Mouse (Mus musculus): Measurements from ENCODE around the gene Slc39a1. TPM values are rescaled to one million over a fixed set of nuclear protein-coding genes. Genes with fewer than 3 reads are reported as not detected.
"Not testable (repeated sequence)": the region's sequence is repeated elsewhere in the genome, so short reads cannot be mapped to it uniquely, and the experiment has no call there.

The Slc39a1 gene
- polyA plus RNA-seq, 1 experiment from 2014 or later = 114 TPM

- Histone ChIP-seq H3K4me1 (replicated peaks) (peaks cover 23% of the 10 kb centered on the region), H3K27me3 (replicated peaks) (no peaks in the 10 kb centered on the region), H3K4me3 (replicated peaks) (no peak overlapping the region), H3K4me2 (replicated peaks) (no peak overlapping the region), H3K9me3 (no peaks in the 10 kb centered on the region), H3K27ac (no peak overlapping the region), H3K9ac (no peak overlapping the region), H3K36me3 (no peaks in the 10 kb centered on the region)
- 50% methylated on average over 2 of the region's 2 CpGs for WGBS
- no peak for ATAC-seq
Measured at GRCm38 (mm10) chr3:90245406-90245805, 2.6 kb upstream of the Slc39a1 start.

DNA sequence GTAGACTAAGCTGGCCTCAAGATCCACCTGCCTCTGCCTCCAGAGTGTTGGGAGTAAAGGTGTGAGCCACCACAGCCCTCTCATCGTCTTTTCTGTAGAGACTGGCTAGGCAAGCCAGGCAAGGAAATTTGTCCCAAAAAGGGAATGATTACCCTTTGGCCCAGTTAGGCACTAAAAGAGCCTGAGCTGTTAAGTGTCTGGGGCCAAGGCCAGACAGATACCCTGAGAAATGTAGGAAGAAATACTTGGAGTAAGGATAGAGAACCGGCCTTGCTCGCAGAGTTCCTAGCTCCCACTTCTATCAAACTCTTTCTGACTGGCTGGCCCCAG is 377 bp upstream of the Slc39a1 start:
- H3K4me3 ChIP-seq (replicated peaks) = peak overlapping the region; percentile 76
- H3K9me3 ChIP-seq = no peaks in the 10 kb centered on the region
- H3K4me2 ChIP-seq (replicated peaks) = peak overlapping the region; percentile 87
- peaks cover 22% of the 10 kb centered on the region for H3K4me1 ChIP-seq (replicated peaks)
- no peaks in the 10 kb centered on the region for H3K27me3 ChIP-seq (replicated peaks)
- H3K36me3 ChIP-seq = peaks cover 7% of the 10 kb centered on the region; the same call in 1 of the 2 replicates
- ATAC-seq = no peak; the same call in none of the 2 replicates
- peak overlapping the region; percentile 94 for H3K27ac ChIP-seq
- peak overlapping the region; percentile 46 for H3K9ac ChIP-seq
- under 1% methylated on average over 3 of the region's 3 CpGs for WGBS

- Histone ChIP-seq H3K4me1 (replicated peaks) (peaks cover 12% of the 10 kb centered on the region; the same call in 1 of the 2 replicates), H3K36me3 (peaks cover 7% of the 10 kb centered on the region; the same call in 1 of the 2 replicates), H3K9ac (peak overlapping the region; percentile 78), H3K4me2 (replicated peaks) (peak overlapping the region; percentile 87), H3K27me3 (replicated peaks) (no peaks in the 10 kb centered on the region), H3K4me3 (replicated peaks) (peak overlapping the region; percentile 76), H3K27ac (peak overlapping the region; percentile 89), H3K9me3 (no peaks in the 10 kb centered on the region)
- 0% methylated on average over 10 of the region's 10 CpGs for WGBS
- ATAC-seq = peak; percentile 5; the same call in 1 of the 2 replicates
Measured at GRCm38 (mm10) chr3:90248746-90249100, 751 bp downstream of the Slc39a1 start.

- Histone ChIP-seq H3K36me3 (peaks cover 7% of the 10 kb centered on the region; the same call in 1 of the 2 replicates), H3K4me2 (replicated peaks) (no peak overlapping the region), H3K9ac (no peak overlapping the region), H3K27ac (no peak overlapping the region), H3K4me3 (replicated peaks) (no peak overlapping the region), H3K27me3 (replicated peaks) (no peaks in the 10 kb centered on the region), H3K4me1 (replicated peaks) (peaks cover 17% of the 10 kb centered on the region), H3K9me3 (no peaks in the 10 kb centered on the region)
- ATAC-seq = no peak
- WGBS = 87% methylated on average over 6 of the region's 6 CpGs
Measured at GRCm38 (mm10) chr3:90250791-90251190, 2.8 kb downstream of the Slc39a1 start.

DNA sequence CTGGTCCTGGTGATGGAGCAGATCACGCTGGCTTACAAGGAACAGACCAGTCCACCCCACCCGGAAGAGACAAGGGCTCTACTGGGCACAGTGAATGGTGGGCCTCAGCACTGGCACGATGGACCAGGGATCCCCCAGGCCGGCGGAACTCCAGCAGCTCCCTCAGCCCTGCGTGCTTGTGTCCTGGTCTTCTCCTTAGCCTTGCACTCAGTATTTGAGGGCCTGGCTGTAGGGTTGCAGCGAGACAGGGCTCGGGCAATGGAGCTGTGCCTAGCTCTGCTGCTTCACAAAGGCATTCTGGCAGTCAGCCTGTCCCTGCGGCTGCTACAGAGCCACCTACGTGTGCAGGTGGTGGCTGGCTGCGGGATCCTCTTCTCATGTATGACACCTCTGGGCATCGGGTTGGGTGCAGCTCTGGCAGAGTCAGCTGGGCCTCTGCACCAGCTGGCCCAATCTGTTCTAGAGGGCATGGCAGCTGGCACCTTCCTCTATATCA is 3.8 kb downstream of the Slc39a1 start:
- WGBS = 90% methylated on average over 10 of the region's 12 CpGs
- H3K27ac ChIP-seq; H3K4me3 ChIP-seq (replicated peaks); H3K4me2 ChIP-seq (replicated peaks); H3K36me3 ChIP-seq; H3K27me3 ChIP-seq (replicated peaks); ATAC-seq; H3K9me3 ChIP-seq; H3K9ac ChIP-seq: not testable (repeated sequence)
- H3K4me1 ChIP-seq (replicated peaks) = peaks cover 21% of the 10 kb centered on the region

- H3K9ac ChIP-seq; ATAC-seq; H3K4me2 ChIP-seq (replicated peaks); H3K27me3 ChIP-seq (replicated peaks); H3K27ac ChIP-seq; H3K36me3 ChIP-seq; H3K4me3 ChIP-seq (replicated peaks); H3K9me3 ChIP-seq: not testable (repeated sequence)
- WGBS = 83% methylated on average over 2 of the region's 2 CpGs
- peaks cover 19% of the 10 kb centered on the region for H3K4me1 ChIP-seq (replicated peaks)
Measured at GRCm38 (mm10) chr3:90252659-90253058, 4.7 kb downstream of the Slc39a1 start.

DNA sequence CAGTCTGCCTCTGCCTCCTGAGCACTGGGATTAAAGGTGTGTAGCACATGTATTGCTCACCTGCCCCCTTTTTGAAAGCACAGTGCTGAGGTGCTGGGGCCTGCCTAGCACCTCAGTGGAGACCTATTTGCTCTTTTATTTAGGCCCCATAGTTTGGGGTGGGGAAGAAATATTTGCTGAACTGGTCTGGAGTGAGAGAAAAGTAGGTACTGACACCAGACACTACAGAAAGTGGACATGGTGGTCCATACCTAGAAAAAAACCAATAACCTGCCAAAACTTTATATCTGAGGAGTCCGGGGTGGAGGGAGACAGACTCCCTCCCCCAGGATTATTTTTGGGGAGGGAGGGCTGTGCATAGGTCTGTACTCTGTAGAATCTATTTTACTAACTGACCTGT is 5.2 kb downstream of the Slc39a1 start:
- not testable (repeated sequence) for H3K36me3 ChIP-seq; H3K27me3 ChIP-seq (replicated peaks); H3K4me3 ChIP-seq (replicated peaks); ATAC-seq; H3K27ac ChIP-seq; H3K9me3 ChIP-seq; H3K9ac ChIP-seq; H3K4me2 ChIP-seq (replicated peaks)
- 88% methylated on average over 1 of the region's 1 CpGs for WGBS
- peaks cover 18% of the 10 kb centered on the region for H3K4me1 ChIP-seq (replicated peaks)

DNA sequence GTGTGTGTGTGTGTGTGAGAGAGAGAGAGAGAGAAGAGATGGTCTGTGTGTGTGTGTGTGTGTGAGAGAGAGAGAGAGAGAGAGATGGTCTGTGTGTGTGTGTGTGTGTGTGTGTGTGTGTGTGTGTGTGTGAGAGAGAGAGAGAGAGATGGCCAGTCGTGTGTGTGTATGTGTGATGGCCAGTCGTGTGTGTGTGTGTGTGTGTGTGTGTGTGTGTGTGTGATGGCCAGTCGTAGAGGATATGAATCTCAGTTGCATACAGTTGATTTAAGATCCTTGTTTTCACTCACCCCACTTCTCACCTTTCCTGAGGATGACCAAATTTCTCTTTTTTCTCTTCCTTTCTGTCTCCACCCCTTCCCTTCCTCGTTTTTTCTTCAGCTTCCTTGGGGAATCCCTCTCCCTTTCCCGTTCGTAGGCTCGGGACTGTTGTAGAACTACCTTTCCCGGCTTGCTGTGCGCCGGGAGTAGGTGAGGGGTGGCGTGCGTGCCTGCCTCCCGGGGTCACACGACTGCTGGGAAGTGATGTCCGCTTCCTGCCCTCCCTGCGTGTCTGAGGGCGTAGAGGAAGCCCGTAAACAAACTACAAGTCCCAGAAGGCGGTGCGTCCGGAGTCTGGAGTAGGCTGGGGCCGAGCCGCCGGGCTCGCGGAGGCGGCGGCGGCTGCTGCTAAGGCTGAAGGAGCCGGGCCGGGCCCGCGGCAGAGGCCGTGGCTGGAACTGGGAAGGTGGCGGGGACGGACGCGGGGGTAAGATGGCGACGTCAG is 5.9 kb downstream of the Slc39a1 start, which contains the start of gene Crtc2:
Crtc2 (plus strand) TSS at position 511 of the 766 bp plus-strand sequence.
- Histone ChIP-seq H3K27me3 (replicated peaks) (no peaks in the 10 kb centered on the region), H3K27ac (peak within 1 kb of the TSS; percentile 75), H3K36me3 (peaks cover 11% of the 10 kb centered on the region), H3K4me3 (replicated peaks) (peak within 1 kb of the TSS; percentile 87), H3K4me2 (replicated peaks) (peak within 1 kb of the TSS; percentile 78), H3K4me1 (replicated peaks) (peaks cover 16% of the 10 kb centered on the region), H3K9ac (peak within 1 kb of the TSS; percentile 87), H3K9me3 (no peaks in the 10 kb centered on the region)
- WGBS = under 1% methylated on average over 39 of the region's 40 CpGs
- ATAC-seq = peak; percentile 98

- Histone ChIP-seq H3K27ac (peak overlapping the region; percentile 75), H3K9me3 (no peaks in the 10 kb centered on the region), H3K27me3 (replicated peaks) (no peaks in the 10 kb centered on the region), H3K36me3 (peaks cover 15% of the 10 kb centered on the region), H3K4me1 (replicated peaks) (peaks cover 12% of the 10 kb centered on the region), H3K4me3 (replicated peaks) (peak overlapping the region; percentile 87), H3K4me2 (replicated peaks) (peak overlapping the region; percentile 78), H3K9ac (peak overlapping the region; percentile 87)
- under 1% methylated on average over 40 of the region's 41 CpGs for WGBS
- peak; percentile 79 for ATAC-seq
Measured at GRCm38 (mm10) chr3:90254419-90255193, 6.6 kb downstream of the Slc39a1 start.

- Histone ChIP-seq H3K9ac (peak overlapping the region; percentile 87), H3K4me1 (replicated peaks) (peaks cover 12% of the 10 kb centered on the region), H3K4me2 (replicated peaks) (peak overlapping the region; percentile 78), H3K4me3 (replicated peaks) (peak overlapping the region; percentile 87), H3K9me3 (no peaks in the 10 kb centered on the region), H3K36me3 (peaks cover 21% of the 10 kb centered on the region), H3K27me3 (replicated peaks) (no peaks in the 10 kb centered on the region), H3K27ac (no peak overlapping the region)
- WGBS = 11% methylated on average over 2 of the region's 2 CpGs
- no peak for ATAC-seq
Measured at GRCm38 (mm10) chr3:90255194-90255565, 7.2 kb downstream of the Slc39a1 start.

GRCm38 (mm10) chr3:90255784-90256353 is 7.9 kb downstream of the Slc39a1 start:
- Histone ChIP-seq H3K4me1 (replicated peaks) (peaks cover 12% of the 10 kb centered on the region), H3K27me3 (replicated peaks) (no peaks in the 10 kb centered on the region), H3K4me2 (replicated peaks) (0 out of 2 replicates have a peak overlapping the region, but pooled peaks have one; percentile 11), H3K27ac (no peak overlapping the region), H3K4me3 (replicated peaks) (no peak overlapping the region), H3K36me3 (peaks cover 25% of the 10 kb centered on the region), H3K9ac (no peak overlapping the region), H3K9me3 (no peaks in the 10 kb centered on the region)
- WGBS = 89% methylated on average over 14 of the region's 14 CpGs
- ATAC-seq = no peak

All from intestine, embryonic 15.5 days (tissue).